Mouse (Mus musculus) cerebellum, adult 9-10 months (tissue): ENCODE results near the gene Mast4.

Experiments used
- DNase-seq: peaks from one replicate; pipeline ENCODE4 v3.0.0; 2022

Gene Mast4

GRCm38 (mm10) chr13:103183566-103183965 is 150.7 kb downstream of the Mast4 start:
- DNase-seq, result no peak

DNA sequence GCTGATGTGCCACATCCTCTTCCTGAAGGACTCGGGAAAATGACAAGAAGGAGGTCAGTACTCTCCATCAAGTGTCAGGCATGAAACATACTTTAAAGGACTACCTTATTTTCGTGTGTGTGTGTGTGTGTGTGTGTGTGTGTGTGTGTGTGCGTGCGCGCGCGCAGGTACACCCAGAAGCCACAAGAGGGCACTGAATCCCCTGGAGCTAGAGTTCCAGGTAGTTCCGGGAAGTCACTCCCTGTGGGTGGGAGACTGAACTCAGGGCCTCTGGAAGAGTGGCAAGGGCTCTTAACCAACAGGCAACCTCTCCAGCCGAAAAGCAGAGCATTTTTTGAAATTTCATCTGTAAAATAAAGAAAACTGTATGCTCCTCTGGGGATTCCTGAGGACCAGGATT is 152.5 kb downstream of the Mast4 start:
- no peak for DNase-seq

- DNase-seq, result no peak
Measured at GRCm38 (mm10) chr13:103176871-103177270, 157.4 kb downstream of the Mast4 start.

- DNase-seq, result no peak
Measured at GRCm38 (mm10) chr13:103174431-103174830, 159.9 kb downstream of the Mast4 start.

DNA sequence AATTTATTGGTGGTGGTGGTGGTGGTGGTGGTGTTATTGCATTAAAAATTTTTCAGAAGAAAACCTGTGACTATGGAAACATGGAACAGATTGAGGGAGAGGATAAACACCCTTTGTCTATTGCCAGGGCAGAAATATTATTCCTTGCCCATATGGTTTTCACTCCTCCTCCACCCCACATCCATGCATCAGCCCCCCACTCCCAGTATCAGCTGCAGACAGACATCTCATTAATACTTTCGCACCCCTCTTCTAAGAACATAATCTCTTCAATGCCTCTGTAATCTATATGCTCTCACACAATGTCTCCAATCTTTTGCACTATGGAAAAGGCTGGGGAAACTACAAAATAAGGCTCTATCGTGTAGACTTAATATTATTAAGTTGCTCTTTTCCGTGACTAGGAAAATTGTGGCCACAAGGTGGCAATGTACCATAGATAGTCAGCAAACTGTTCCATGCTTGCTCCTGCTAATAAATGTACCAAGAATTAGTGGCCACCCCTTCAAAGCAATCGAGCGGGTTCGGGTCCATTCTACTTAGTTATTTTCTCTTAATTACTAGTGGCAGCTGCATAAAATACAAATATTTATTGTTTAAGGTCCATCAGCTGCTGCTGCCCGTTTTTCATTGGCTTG is 160.6 kb downstream of the Mast4 start:
- peak; percentile 36 for DNase-seq

- DNase-seq, result no peak
Measured at GRCm38 (mm10) chr13:103151944-103152343, 182.4 kb downstream of the Mast4 start.

- no peak for DNase-seq
Measured at GRCm38 (mm10) chr13:103151171-103151570, 183.1 kb downstream of the Mast4 start.

- DNase-seq, result no peak
Measured at GRCm38 (mm10) chr13:103150671-103151070, 183.6 kb downstream of the Mast4 start.

DNA sequence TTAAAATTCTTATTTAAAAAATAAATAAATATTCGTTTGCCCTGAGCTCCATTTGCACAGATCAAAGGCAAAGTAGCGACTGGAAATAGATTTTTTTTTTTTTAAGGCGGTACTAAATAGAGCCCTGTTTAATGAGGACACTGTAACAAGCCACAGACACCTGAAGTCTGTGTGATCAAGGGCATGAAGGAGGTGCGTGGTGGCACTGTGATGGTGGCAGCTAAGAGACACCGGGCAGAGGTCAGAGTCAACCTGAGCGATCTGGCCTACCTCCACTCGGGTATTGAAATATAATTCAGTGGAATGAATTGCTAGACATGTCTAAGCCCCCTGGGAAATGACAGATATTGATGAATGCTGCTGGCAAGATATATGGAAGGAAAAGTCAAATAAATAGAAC is 184.9 kb downstream of the Mast4 start:
- no peak for DNase-seq

DNA sequence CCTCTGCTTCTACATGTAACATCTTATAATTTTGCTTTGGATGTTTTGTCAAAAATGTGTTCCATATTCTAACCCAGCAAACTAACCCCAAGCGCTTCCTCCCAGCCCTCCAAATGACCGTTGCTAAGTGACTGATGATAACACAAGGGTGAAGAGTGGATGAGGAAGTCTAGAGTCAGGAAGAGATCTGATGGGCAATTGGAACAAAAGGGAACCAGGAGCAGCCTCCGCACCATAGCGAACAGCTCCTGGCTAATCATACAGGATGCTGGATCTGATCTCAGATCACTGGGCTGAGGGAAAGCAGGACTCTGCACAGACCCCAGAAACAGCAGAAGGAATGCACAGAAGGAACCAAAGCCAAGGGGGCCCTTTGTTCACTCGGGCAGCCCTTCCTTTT is 190.0 kb downstream of the Mast4 start:
- DNase-seq, result no peak

- DNase-seq, result no peak
Measured at GRCm38 (mm10) chr13:103141304-103141703, 193.0 kb downstream of the Mast4 start.

DNA sequence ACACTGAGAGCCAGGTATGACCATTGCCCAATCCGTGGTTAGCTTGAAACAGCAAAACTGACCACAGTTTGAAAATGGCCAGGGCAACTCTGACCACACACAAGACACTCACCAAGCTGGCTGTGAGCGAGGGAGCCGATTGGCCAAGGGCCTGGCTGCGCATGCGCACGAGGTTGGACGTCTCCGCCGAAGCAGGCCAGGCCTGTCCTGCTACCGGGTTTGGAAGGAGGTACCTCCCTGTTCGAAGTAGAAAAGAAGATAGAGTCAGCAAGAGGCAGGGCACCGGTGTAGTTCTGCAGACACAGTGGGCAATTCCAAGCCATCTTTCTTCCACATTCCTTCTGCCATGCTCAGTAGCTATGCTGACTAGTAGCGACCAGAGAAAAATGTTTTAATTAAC is 194.2 kb downstream of the Mast4 start:
- no peak for DNase-seq

GRCm38 (mm10) chr13:103138298-103138697 is 196.0 kb downstream of the Mast4 start:
- DNase-seq, result no peak

DNA sequence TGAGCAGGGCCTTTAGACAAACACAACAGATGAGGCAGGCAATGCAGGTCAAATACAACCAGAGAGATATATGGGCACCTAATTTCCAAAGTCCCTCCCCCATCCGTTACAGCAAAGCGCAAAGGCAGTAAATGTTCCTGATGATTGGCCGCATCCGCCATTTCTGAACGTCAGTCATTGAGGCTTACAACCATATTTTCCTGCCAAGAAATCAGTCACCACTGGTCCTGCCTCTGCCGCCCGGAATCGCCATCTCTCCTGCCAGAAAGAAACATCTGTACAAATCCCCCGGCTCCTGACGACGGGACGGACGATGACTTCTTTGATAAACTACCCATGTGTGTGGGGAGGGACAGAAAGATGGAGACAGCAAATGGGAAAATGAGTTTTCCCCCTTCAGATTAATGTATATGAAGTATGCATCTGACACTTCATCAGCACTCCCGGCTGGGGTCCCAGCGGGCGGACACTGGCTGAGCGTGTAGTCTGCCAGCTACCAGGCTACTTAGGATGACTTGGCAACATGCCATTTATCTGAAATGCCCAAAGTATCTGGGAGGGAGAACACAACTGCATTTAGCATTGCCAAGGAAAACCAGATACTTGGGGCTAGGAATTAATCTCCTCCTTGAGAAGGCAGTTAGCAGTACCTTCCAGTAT is 198.9 kb downstream of the Mast4 start:
- DNase-seq, result no peak

- no peak for DNase-seq
Measured at GRCm38 (mm10) chr13:103131781-103132180, 202.5 kb downstream of the Mast4 start.

DNA sequence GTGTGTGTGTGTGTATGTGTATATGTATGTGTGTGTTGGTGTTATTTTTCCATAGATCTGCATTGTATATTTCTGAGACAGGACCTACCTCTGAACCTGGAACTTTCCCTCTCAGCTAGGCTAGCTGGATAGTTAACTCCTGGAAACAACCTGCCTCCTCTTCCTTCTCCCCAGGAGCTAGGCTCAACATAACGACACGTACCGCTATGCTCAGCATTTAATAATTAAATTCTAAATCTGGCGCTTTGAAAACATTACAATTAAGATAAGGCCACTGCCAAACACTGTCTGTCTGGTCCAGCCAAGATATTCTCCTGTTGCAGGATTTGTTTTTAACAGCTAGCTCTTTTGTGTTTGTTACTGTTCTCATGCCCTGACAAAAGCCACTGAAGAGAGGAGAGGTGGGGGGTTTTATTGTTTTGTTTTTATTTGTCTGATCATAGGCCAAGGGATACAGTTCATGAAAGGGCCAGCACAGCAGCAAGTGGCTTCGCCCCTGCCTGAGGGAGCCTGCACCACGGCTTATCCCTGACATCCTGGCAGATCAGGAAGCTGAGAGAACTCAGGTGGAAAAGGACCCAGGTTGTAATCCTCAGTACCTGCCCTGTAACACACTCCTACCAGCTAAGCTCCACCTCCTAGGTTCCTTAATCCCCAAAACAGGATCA is 205.0 kb downstream of the Mast4 start:
- DNase-seq, result no peak

- no peak for DNase-seq
Measured at GRCm38 (mm10) chr13:103128729-103129128, 205.6 kb downstream of the Mast4 start.

DNA sequence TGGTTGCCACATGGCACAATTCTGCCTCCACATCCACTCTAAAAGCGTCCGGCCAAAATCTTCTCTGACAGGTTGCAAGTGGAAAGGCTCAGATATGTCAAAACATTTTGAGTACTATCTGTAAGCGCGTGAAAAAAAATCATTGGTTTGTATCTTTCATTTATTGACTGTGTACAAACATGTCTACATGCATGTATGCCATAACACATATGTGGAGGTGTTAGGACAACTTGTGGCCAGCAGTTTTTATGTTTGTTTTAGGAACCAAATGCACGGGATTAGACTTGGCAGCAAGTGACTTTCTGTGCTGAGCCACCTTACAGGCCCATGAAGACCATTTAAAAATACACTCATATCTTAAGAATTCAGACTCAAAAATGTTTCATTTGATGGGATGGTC is 206.7 kb downstream of the Mast4 start:
- DNase-seq, result no peak

- no peak for DNase-seq
Measured at GRCm38 (mm10) chr13:103123716-103124115, 210.6 kb downstream of the Mast4 start.

DNA sequence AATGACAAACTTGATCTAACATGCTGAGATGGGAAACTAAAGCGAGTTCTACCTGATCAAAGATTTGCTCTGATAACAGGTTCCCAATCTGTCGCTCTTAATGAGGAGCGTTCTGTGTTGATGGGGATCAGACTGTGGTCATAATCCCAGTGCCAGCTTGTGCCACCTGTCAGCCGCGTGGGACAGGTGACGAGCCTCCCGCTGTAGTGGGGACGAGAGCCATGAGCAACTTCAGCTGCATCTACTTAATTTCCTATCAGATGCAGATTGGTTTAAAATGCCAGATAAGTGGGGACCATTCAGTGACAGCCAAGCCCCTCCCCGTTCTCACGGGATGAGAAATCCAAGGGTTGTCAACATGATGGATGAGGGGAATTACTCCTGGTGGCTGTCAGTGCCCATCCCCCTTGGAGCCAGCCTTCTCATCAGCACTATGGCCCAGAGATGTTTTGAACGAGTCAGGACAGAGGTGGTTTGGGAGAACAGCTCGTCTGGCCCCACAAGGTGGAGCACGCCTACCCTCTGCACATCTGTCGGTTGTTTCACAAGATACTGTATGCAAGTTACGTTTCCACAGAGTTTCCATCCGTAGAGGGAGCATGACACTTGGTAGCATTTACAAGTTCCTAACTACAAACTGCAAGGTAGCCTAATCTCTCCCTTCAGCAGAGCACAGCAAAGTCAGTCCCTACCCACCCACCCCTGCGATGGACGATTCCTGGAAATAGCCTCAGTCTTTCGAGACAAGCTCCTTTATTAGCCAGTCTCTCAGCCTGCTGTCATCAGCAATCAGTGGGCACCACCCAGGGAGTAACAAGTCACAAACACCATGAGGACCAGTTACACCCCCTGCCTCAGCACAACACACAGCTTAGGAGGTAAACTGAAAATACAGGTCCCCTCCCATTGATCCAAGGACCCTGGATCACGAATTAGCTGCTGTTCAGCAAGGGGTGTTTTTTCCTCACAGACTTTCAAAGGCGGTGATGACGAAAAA is 212.2 kb downstream of the Mast4 start:
- no peak for DNase-seq

- DNase-seq, result no peak
Measured at GRCm38 (mm10) chr13:103120669-103121131, 213.6 kb downstream of the Mast4 start.

- no peak for DNase-seq
Measured at GRCm38 (mm10) chr13:103119728-103120127, 214.6 kb downstream of the Mast4 start.

GRCm38 (mm10) chr13:103115116-103115515 is 219.2 kb downstream of the Mast4 start:
- DNase-seq, result no peak
